Mouse (Mus musculus) MEL (cell line): ENCODE results near the gene Fchsd2.

Source experiments
- CHD2 ChIP-seq: IDR thresholded peaks from 2 replicates; pipeline ENCODE4 v1.6.1; 2011; ENCODE audit warnings: low read length, improper control_type of control experiment
- MAFK ChIP-seq: IDR thresholded peaks from 2 replicates; pipeline ENCODE4 v1.6.1; 2011; ENCODE audit warnings: low read depth, mild to moderate bottlenecking, low read length, improper control_type of control experiment, borderline replicate concordance
- TBP ChIP-seq: IDR thresholded peaks from 2 replicates; pipeline ENCODE4 v1.8.0; 2011; ENCODE audit warnings: low read depth, low read length, improper control_type of control experiment
- TCF12 ChIP-seq: IDR thresholded peaks from 2 replicates; pipeline ENCODE4 v1.6.1; 2014; ENCODE audit warnings: low read depth, mild to moderate bottlenecking, inconsistent platforms, low read length, improper control_type of control experiment, moderate library complexity

DNA sequence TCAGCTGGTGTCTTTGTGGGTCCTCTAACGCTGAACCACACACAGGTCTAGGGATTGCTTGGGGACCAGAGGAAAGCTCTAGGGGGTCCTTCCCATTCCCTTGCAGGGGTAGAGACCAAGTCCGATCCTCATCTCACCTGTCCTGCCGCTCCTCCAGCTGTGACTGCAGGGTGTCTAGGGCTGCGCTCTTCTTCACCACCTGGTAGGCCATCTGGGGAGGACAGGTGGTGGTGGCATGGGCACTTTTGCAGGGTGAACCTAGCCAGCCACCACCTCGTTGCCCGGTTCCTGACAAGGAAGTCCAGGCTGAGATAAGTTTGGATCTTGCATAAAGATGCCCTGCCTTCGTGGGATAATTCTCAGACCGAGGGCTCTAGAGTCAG lies 204.4 kb downstream of the Fchsd2 start:
- no peak for TF ChIP-seq TBP
- TF ChIP-seq TCF12 = no peak
- no peak for TF ChIP-seq CHD2
- TF ChIP-seq MAFK = no peak
